Mouse (Mus musculus) kidney, postnatal 4 days (tissue): ENCODE results near the gene Paf1.

Source experiments
- DNase-seq, 2 experiments: peaks; one replicate each; pipeline ENCODE4 v3.0.0; 2021; ENCODE audit warnings: mixed read lengths in 2 of 2

The Paf1 gene

DNA sequence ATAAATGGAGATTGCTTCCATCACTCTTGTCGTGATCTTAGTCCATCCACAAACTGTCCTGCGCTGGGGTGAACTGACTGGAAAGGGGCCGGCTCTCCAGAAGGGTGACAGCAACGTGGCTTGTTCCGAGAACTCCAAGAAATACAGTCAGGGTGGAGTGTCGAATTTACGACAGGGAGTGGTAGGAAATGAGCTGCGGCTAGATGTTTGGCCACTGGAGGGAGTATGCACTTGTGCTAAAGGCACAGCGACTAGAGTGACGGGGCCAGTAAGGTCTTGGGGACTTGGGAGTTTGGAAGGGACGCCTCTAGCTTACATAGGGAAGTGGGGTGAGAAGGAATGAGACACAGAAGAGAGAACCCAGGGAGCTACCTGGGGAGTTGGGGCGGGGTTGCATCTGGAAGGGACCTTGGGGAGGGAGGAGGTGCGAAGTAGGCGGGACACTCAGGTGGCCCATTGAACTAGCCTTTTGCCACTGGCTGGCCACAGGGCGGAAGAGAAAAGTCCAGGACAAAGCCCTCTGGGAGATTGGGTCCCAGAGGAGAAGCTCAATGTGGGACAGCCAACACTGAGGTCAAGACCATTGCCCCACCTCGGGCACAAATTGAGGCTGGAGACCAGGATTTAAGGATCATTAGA is 44.3 kb downstream of the Paf1 start, which contains the start of gene Gmfg:
Gene Gmfg (plus strand): TSS at position 516 of the 639 bp plus-strand sequence.
- DNase-seq: peak; percentile 88 to 92

DNA sequence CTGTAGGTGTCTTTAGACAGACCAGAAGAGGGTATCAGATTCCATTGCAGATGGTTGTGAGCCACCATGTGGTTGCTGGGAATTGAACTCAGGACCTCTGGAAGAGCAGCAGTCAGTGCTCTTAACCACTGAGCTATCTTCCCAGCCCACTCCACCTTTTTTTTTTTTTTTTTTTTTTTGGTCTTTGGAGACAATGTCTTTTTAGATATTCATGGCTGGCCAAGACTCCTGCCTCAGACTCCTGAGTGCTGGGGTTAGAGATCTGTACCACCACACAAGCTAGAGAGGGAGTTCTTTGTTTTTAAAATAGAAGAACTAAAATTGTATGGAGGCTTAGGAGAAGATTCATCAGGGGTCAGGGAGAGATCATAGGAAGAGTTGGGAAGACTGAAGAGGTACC is 45.2 kb downstream of the Paf1 start:
- DNase-seq: no peak

DNA sequence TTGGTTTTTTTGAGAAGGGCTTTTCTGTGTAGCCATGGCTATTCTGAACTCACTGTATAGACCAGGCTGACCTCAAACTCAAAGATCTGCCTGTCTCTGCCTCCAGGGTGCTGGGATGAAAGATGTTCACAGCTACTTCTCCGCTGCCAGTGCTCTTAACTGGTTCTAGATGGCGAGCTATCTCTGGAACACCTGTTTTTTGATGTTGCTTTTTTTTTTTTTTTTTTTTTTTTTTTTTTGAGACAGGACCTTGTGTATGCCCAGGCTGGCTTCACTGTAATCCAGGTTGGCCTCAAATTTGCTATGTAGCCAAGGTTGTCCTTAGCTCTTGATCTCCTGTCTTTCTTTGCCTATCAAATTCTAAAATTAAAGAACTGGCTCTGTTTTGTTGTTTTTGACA is 46.0 kb downstream of the Paf1 start:
- DNase-seq: no peak

DNA sequence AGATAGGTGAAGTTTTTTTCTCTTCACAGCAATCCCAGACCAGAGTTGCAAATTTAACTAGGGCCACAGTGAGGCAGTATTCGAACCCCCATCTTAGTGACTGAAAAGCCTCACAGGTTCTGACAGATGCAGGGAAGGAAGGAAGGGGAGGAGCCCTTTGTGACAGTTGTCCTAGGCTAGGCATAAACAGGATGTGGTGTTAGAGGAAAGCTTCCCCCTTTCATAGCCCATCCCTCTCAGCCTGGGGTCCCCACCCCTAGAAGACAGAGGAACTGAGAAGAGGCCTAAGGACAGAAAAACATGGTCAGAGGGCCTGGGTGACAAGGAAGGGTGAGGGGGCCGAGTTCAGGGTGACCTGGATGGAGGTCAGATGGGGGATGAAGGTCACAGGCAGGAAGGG is 48.0 kb downstream of the Paf1 start:
- DNase-seq: peak in 1 of 2 experiments; percentile 27

DNA sequence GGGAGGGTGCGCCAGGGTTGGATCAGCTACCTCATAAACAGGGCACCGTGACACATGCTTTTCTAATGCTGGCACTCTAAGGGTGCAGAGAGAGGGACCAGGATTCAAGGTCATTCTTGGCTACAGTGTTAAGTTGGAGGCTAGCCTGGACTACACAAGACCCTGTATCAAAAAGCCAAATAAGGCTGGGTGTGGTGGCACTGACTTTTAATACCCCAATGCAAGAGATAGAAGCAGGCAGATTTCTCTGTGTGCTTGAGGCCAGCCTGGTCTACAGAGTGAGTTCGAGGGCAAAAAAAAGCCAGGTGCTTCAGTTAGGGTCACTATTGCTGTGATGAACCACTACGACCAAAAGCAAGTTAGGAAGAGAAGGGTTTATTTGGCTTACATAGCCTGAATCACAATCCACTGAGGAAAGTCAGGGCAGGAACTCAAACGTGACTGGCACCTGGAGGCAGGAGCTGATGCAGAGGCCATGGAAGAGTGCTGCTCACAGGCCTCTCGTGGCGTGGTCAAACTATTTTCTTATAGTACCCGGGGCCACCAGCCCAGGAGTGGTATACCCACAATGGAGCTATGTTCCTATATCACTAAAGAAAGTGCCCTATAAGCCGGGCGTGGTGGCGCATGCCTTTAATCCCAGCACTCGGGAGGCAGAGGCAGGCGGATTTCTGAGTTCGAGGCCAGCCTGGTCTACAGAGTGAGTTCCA is 49.2 kb downstream of the Paf1 start:
- no peak for DNase-seq

DNA sequence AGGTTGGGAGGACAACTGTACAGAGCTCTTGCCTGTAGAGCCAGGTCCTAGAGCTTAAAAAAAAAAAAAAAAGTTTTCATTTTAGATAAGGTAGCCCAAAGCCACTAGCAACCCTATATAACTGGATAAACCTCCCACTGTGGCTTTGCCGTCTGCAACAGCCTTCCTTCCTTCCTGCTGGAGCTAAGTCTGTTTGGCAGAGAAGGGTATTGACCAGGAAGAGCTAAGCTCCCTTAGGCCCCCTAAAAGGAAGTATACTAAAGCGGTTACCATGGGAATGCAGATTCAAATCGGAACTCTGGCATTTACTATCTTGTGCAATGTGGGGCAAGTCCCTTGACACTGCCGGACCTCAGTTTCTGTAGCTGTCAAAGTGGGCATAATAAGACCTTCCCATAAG is 49.9 kb downstream of the Paf1 start:
- DNase-seq: no peak

DNA sequence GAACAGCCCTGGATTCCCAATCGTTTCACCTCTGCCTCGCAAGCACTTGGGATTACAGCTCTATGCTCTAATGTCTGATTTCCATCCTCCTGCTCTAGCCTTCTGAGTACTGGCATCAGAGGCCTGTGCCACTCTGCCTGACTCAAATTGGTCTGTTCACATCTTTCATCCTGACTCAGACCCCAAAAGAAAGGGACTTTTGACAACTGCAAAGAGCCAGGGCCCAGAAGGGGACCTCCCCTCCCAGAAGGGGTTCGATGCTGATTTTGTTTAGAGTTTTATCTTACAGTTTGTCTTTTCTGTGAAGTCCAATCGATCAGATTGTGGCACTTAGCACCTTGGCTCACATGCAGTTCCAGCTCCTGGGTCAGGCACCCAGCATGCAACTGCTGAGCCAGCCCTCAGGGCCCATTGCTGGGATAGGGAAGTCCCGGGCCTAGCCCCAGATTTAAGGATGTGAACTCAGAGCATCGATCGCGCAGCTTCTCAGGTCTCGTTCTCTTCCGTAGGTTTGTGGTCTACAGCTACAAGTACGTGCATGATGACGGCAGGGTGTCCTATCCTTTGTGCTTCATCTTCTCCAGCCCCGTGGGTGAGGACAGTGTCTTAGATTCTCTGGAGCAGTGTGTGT is 51.7 kb downstream of the Paf1 start:
- no peak for DNase-seq

DNA sequence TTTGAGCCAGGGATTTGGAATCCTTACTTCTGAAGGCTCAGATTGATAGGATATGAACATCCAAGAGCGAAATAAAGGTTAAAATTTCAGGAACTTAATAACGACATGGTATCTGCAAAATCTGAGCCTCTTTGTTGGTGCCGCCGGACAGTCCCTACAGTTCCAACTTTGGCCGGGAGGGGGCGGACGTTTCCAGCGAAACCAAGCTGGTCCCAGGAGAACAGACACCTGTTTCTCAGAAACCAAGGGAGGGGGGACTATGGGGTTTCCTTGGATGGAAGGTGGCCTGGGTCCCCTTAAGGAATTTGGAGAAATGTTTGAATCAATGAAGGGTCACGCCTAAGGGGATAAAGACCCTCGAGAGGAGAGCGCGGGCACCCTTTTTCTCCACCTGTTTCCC is 53.7 kb downstream of the Paf1 start:
- DNase-seq: peak; percentile 87 to 91

DNA sequence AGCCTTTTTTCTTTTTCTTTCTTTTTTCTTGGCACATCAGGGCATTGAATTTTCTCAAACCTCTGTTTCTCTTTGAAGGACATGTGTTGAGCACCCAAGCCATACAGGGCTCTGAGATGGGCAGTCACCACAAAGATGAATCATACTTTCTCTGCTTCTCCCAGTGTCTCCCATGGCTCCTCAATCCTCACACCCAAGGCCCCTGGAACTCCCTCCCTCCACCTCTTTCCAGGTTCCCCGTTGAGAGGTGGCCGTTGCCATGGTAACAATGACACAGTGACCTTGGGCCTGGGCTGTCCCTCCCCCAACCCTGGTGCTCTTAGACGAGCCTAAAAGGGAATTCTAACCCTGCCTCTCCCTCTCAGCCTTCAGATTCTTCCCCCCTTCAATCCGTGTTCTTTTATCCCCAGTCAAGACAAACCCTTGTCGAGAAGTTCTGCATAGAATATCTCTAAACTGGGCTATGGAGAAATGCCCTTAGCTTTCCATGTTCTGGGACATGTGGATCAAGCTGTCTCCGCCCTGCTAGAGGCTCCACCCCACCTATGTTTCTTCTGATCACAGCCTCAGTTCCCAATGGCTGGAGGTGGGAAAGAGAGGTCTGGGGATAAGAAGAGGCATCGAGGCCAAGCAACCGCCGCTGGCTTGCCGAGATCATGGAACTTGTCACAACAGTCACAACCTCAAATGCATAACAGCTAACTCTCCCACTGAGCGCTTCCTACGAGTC is 54.5 kb downstream of the Paf1 start:
- peak in 1 of 2 experiments; percentile 41 for DNase-seq

DNA sequence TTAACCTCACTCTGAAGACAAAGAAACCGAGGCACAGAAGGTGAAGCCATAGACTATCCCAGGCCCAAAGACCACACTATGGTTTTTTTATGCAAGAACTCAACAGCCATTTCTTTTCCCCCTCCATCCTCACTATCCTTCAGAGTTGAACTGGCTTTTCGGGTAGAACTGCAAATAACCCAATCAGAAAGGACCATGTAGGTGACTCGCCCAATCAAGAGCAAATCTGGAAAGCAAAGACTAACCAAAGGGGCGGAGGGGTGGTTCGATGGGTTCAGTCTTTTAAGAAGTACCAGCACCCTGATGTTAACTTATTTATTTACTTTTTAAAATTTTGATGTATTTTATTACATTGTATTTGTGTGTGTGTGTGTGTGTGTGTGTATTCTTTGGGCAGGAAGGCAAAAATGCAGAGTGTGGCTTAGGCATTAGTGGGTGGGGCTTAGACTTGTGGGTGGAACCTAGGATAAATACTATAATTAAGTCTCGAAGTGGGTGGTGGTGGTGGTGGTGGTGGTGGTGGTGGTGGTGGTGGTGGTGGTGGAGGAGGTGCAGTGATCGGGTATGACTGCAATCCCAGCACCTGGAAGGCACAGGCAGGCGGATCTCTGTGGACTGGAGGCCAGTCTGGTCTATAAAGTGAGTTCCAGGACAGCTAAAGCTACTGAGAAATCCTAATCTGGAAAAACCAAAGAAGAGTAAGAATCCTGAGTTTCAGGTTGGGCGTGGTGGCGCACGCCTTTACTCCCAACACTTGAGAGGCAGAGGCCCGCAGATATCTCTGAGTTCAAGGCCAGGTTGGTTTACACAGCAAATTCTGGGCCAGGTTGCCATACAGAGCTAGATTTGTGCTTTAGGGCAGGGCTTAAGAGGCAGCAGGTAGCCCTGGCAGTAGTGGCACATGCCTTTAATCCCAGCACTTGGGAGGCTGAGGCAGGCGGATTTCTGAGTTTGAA is 55.4 kb downstream of the Paf1 start:
- DNase-seq: no peak
